Mouse (Mus musculus) activated CD4-positive, CD25-positive, alpha-beta regulatory T cell, adult 9 weeks (primary cell): ENCODE data around the gene Xrn2. TPM values are rescaled to one million over a fixed set of nuclear protein-coding genes. Genes with fewer than 3 reads are reported as not detected.

Experiments used
- polyA plus RNA-seq: library from polyadenylated mRNA; unstranded; fragments of 100-300 nt; shearing (Covaris generic); gene quantifications from one replicate; pipeline ENCODE4 v1.2.1, GENCODE M21; 2017

The Xrn2 gene
- 171 TPM for polyA plus RNA-seq

DNA sequence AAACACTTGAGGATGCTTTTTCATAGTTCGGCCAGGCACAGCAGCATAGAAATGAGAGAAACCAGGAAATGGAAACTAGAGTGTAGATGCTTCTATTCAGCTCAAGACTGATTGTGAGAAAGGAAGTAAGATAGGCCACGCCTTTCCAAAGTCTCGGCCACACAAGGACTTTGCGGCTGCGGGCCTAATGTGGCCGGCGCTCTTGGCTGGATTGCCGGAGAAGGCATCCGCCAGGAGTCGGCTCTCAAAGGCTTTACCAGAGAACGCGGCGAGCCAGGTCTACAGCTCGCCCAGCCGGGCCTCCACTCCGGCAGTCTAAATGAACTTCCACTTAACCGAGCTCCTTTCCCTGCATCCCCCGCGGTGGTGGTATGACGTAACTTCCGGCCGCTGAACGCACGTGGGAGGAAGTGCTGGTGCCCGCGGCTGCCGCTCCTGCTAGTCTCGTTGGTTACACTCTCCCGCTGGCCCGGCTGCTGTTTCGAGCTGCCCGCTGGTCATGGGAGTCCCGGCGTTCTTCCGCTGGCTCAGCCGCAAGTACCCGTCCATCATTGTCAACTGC is at the start of gene Xrn2:
TSS of gene Xrn2 (plus strand) at position 374 of the 562 bp plus-strand sequence.

DNA sequence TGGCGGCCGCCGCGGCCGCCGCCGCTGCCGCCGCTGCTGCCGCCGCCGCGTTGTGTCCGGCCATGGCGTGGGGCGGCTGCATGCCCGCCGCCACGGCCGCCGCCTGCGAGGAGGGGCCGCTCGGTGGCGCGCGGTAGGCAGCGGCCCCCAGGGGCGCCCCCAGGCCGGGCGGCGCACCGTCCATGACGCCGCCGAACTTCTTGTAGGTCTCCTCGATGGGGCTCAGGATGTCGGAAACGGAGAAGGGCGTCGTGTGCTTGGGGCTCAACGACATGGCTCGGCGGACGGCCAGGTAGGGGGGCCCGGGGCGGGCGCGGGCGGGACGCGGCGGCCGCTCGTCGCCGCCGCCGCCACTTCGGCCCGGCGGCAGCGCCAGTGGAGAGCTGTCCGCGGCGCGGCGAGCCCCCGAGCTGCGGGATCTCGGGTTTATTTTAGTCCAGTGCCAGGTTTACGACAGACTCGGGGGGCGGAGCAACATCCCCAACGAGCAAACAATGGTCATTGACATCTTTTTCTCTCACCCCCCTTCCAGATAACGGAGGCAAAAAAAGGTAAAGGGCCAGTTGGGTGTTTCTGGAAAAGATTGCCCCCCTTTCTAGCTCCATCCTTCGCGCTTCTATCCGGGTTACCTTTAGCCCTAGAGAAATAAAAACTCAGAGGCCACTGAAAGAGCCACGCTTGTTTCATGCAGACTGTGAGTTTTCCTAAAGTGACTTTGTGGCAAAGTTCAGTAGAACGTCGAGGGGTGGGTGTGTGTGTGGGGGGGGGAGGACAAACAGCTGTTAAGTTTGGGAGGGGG is 72.5 kb downstream of the Xrn2 start, which contains the start of gene Nkx2-4:
TSS of gene Nkx2-4 (minus strand) at position 374 of the 799 bp plus-strand sequence.

Other genes starting within 250 kb of the Xrn2 start
- 18.8 TPM for gene Kiz, start 157.1 kb upstream of the Xrn2 start, polyA plus RNA-seq
- gene Nkx2-4, start 72.4 kb downstream of the Xrn2 start, polyA plus RNA-seq, result not detected
- gene Nkx2-2, start 181.2 kb downstream of the Xrn2 start, polyA plus RNA-seq, result not detected